Comparison of ENCODE assay signal across 28 mouse cellular contexts in genomic region chr12:55564187-55564963, GRCm38 (mm10). TPM values are rescaled to one million over a fixed set of nuclear protein-coding genes. Genes with fewer than 3 reads are reported as not detected.
DNase-seq lines count a peak whose midpoint lies in the region; ATAC-seq and TF ChIP-seq lines count a peak whose summit lies in the region.
"Had no signal": no experiment of that assay in that cellular context is flagged by ENCODE, and none has a peak within 500 bp of the region (broad histone marks: within the 10 kb centered on the region; RNA-seq: fewer than 3 reads in every experiment).

No protein-coding gene starts in this region.

- 88% methylated on average over 9 of the region's 9 CpGs for WGBS in hindbrain, postnatal 0 days
- WGBS in hindbrain, embryonic 14.5 days = 87% methylated on average over 9 of the region's 9 CpGs
- WGBS in thymus, adult 2 months = 92% methylated on average over 9 of the region's 9 CpGs

- TF ChIP-seq POLR2A in thymus, adult 2 months (IDR thresholded peaks at IDR 0.05; ENCODE audit: control insufficient read depth, extremely low read depth, insufficient read depth, low read length, poor library complexity) = no peak

- no peak overlapping the region for H3K4me2 ChIP-seq in hindbrain, postnatal 0 days (ENCODE audit: low read depth, low read length)
- no peak overlapping the region for H3K4me2 ChIP-seq in hindbrain, embryonic 14.5 days (replicated peaks)
- H3K4me2 ChIP-seq: embryonic facial prominence, embryonic 12.5 days; forebrain, embryonic 15.5 days had no signal

- no peak for ATAC-seq in hindbrain, postnatal 0 days
- ATAC-seq in hindbrain, embryonic 14.5 days (ENCODE audit: low FRiP score) = no peak
- ATAC-seq in erythroid progenitor cell, adult 5-6 weeks (replicated peaks; ENCODE audit: low FRiP score, poor library complexity, severe bottlenecking) = no peak
- ATAC-seq: forebrain, embryonic 15.5 days had no signal

- no peak overlapping the region for H3K9ac ChIP-seq in hindbrain, postnatal 0 days (replicated peaks; ENCODE audit: low read length)
- H3K9ac ChIP-seq in hindbrain, embryonic 14.5 days = no peak overlapping the region
- H3K9ac ChIP-seq: embryonic facial prominence, embryonic 12.5 days; forebrain, embryonic 15.5 days had no signal

- H3K4me1 ChIP-seq in hindbrain, postnatal 0 days (ENCODE audit: insufficient read depth, low read length) = no peaks in the 10 kb centered on the region
- no peaks in the 10 kb centered on the region; the same call in 1 of the 2 replicates for H3K4me1 ChIP-seq in hindbrain, embryonic 14.5 days (replicated peaks; ENCODE audit: control insufficient read depth, insufficient read depth, low read length)
- no peaks in the 10 kb centered on the region for H3K4me1 ChIP-seq in thymus, adult 2 months (replicated peaks; ENCODE audit: control insufficient read depth, insufficient read depth, low read length)
- H3K4me1 ChIP-seq: embryonic facial prominence, embryonic 12.5 days had no signal

- H3K4me3 ChIP-seq in hindbrain, postnatal 0 days (ENCODE audit: low read length) = no peak overlapping the region
- H3K4me3 ChIP-seq in hindbrain, embryonic 14.5 days (replicated peaks; ENCODE audit: low read length) = no peak overlapping the region
- no peak overlapping the region for H3K4me3 ChIP-seq in thymus, adult 2 months (ENCODE audit: control insufficient read depth, insufficient read depth, low read length)
- H3K4me3 ChIP-seq: embryonic facial prominence, embryonic 12.5 days; erythroblast, embryonic 14.5 days; forebrain, embryonic 15.5 days had no signal

- H3K36me3 ChIP-seq in hindbrain, postnatal 0 days (ENCODE audit: insufficient read depth, low read length) = no peaks in the 10 kb centered on the region
- H3K36me3 ChIP-seq in hindbrain, embryonic 14.5 days (replicated peaks; ENCODE audit: control insufficient read depth, insufficient read depth) = no peaks in the 10 kb centered on the region
- H3K36me3 ChIP-seq in thymus, adult 2 months (ENCODE audit: control insufficient read depth, insufficient read depth, low read length) = no peaks in the 10 kb centered on the region
- H3K36me3 ChIP-seq: embryonic facial prominence, embryonic 12.5 days; forebrain, embryonic 15.5 days had no signal

- H3K9me3 ChIP-seq in hindbrain, postnatal 0 days (ENCODE audit: low read length) = no peaks in the 10 kb centered on the region
- H3K9me3 ChIP-seq in hindbrain, embryonic 14.5 days (ENCODE audit: control insufficient read depth, low read length) = no peaks in the 10 kb centered on the region
- H3K9me3 ChIP-seq: embryonic facial prominence, embryonic 12.5 days; forebrain, embryonic 15.5 days had no signal

- peak; percentile 6; the same call in 1 of the 2 replicates for TF ChIP-seq CTCF in hindbrain, postnatal 0 days (IDR thresholded peaks at IDR 0.05; ENCODE audit: low read depth)
- TF ChIP-seq CTCF in thymus, adult 2 months (IDR thresholded peaks at IDR 0.05; ENCODE audit: borderline replicate concordance, control insufficient read depth, extremely low read depth, insufficient read depth, low read length, poor library complexity) = no peak

- no peaks in the 10 kb centered on the region for H3K27me3 ChIP-seq in hindbrain, postnatal 0 days (ENCODE audit: insufficient read depth, low read length)
- no peaks in the 10 kb centered on the region for H3K27me3 ChIP-seq in hindbrain, embryonic 14.5 days (ENCODE audit: control insufficient read depth, insufficient read depth, low read length)
- H3K27me3 ChIP-seq in thymus, adult 2 months (ENCODE audit: control insufficient read depth, insufficient read depth, low read length) = no peaks in the 10 kb centered on the region
- H3K27me3 ChIP-seq: embryonic facial prominence, embryonic 12.5 days; forebrain, embryonic 15.5 days had no signal

- no peak for DNase-seq in hindbrain, postnatal 0 days (ENCODE audit: low spot score)
- no peak for DNase-seq in hindbrain, embryonic 14.5 days (ENCODE audit: low spot score)
- peak; percentile 7 for DNase-seq in thymus, adult 2 months
- DNase-seq in thymus, postnatal 25 days = no peak
- peak; percentile 85 for DNase-seq in R1 (ENCODE audit: low read depth, low spot score)
- DNase-seq in testis, postnatal 10 days (ENCODE audit: low spot score) = peak; percentile 46
- no peak for DNase-seq in cerebellum, postnatal 4 days (ENCODE audit: low spot score in 2 of 2)
- DNase-seq: adrenal gland, adult 2 months; B cell, adult 2 months; cerebellum, adult 8-10 months; gastrocnemius, postnatal 25 days; kidney, adult 9 months; kidney, postnatal 36 days; layer of hippocampus, adult 9-11 months; lung, adult 18-20 months; lung, postnatal 4 days; right cerebral cortex, adult 18-20 months; thymus, adult 18-20 months had no signal

- no peak overlapping the region for H3K27ac ChIP-seq in hindbrain, postnatal 0 days
- H3K27ac ChIP-seq in hindbrain, embryonic 14.5 days = no peak overlapping the region
- no peak overlapping the region for H3K27ac ChIP-seq in thymus, adult 2 months (ENCODE audit: control insufficient read depth, insufficient read depth, low read length)
- H3K27ac ChIP-seq: embryonic facial prominence, embryonic 12.5 days; forebrain, embryonic 15.5 days had no signal

RNA-seq across cellular contexts. Expression of gene Aldoart2, which starts 0.7 kb away (rescaled TPM):
- 0.10 TPM in 1 of 2 replicates, not detected in the other for total RNA-seq in hindbrain, postnatal 0 days (2014; rRNA removed)
- 0.16 and 0.20 TPM in 2 replicates for polyA plus RNA-seq in hindbrain, postnatal 0 days (2015; fragmentation: Nextera tagmentation; extraction: Ambion mirVana)
- polyA plus RNA-seq in hindbrain, embryonic 14.5 days (2014; fragmentation: Nextera tagmentation; extraction: Ambion mirVana) = not detected in 2 replicates
- polyA plus RNA-seq in thymus, adult 2 months (2012; rRNA removed) = 0.09 and 0.11 TPM in 2 replicates
- not detected in 2 replicates for total RNA-seq in erythroid progenitor cell, adult 5-6 weeks (2015; ENCODE audit: low replicate concordance)
- not detected in 2 replicates for total RNA-seq in erythroid progenitor cell, adult 5-6 weeks (2017; ENCODE audit: low replicate concordance)
- total RNA-seq: common myeloid progenitor, adult 5-6 weeks; left cerebral cortex, postnatal 10 days had no signal
- polyA plus RNA-seq: adrenal gland, adult 2 months; embryonic facial prominence, embryonic 12.5 days; forebrain, embryonic 15.5 days; heart, postnatal 0 days; hindbrain, embryonic 11.5 days; intestine, embryonic 14.5 days; limb, embryonic 14.5 days had no signal

RNA-seq across cellular contexts. Expression of gene Insm2, which starts 34.9 kb away (rescaled TPM):
- total RNA-seq in hindbrain, postnatal 0 days (2014; rRNA removed) = 3.9 and 8.3 TPM in 2 replicates
- 2.5 and 2.7 TPM in 2 replicates for polyA plus RNA-seq in hindbrain, postnatal 0 days (2015; fragmentation: Nextera tagmentation; extraction: Ambion mirVana)
- polyA plus RNA-seq in hindbrain, embryonic 14.5 days (2014; fragmentation: Nextera tagmentation; extraction: Ambion mirVana) = 0.90 and 1.7 TPM in 2 replicates
- polyA plus RNA-seq in thymus, adult 2 months (2012; rRNA removed) = 0.03 and 0.10 TPM in 2 replicates
- total RNA-seq in erythroid progenitor cell, adult 5-6 weeks (2015; ENCODE audit: low replicate concordance) = not detected in 2 replicates
- not detected in 2 replicates for total RNA-seq in erythroid progenitor cell, adult 5-6 weeks (2017; ENCODE audit: low replicate concordance)
- total RNA-seq: gastrocnemius, postnatal 25 days had no signal
- polyA plus RNA-seq: erythroblast, embryonic 14.5 days; heart, postnatal 0 days had no signal

Comparison
In these comparisons a context has a peak if more than half of its experiments do, and no peak if none do; other contexts are left out.
1. DNase-seq: peak in thymus, adult 2 months (single experiment), R1 (single experiment) and testis, postnatal 10 days (single experiment); none in hindbrain, postnatal 0 days (single experiment), hindbrain, embryonic 14.5 days (single experiment), thymus, postnatal 25 days (single experiment) and cerebellum, postnatal 4 days (0 of 2).